Mouse (Mus musculus) myocyte (in vitro differentiated cells): ENCODE results near the gene Dgke. TPM values are rescaled to one million over a fixed set of nuclear protein-coding genes. Genes with fewer than 3 reads are reported as not detected.

Source experiments
- H3K27me3 ChIP-seq: one replicate; pipeline ENCODE4 v1.6.1; 2011; ENCODE audit not compliant: control insufficient read depth, insufficient read depth, insufficient read length
- H3K36me3 ChIP-seq: one replicate; pipeline ENCODE4 v1.6.1; 2011; ENCODE audit not compliant: control insufficient read depth, insufficient read depth
- H3K4me2 ChIP-seq: one replicate; pipeline ENCODE4 v1.6.1; 2011; ENCODE audit warnings: low read depth, control low read depth
- H3K4me3 ChIP-seq: one replicate; pipeline ENCODE4 v1.5.1; 2011; ENCODE audit warnings: mild to moderate bottlenecking, control low read depth, moderate library complexity
- H3K79me2 ChIP-seq: one replicate; pipeline ENCODE4 v1.6.1; 2011; ENCODE audit not compliant: control insufficient read depth, insufficient read depth
- H3ac ChIP-seq: one replicate; pipeline ENCODE4 v1.6.1; 2011; ENCODE audit not compliant: control insufficient read depth, insufficient read length
- CEBPB ChIP-seq: IDR thresholded peaks from 2 replicates; pipeline ENCODE4 v1.6.1; 2011; ENCODE audit warnings: mild to moderate bottlenecking, moderate library complexity; ENCODE audit not compliant: poor library complexity, insufficient read depth, severe bottlenecking
- E2F4 ChIP-seq: IDR thresholded peaks from one replicate; pipeline ENCODE4 v1.6.1; 2011; ENCODE audit warnings: mild to moderate bottlenecking, control low read depth, moderate library complexity; ENCODE audit not compliant: insufficient read depth
- MAX ChIP-seq: IDR thresholded peaks from one replicate; pipeline ENCODE4 v1.6.1; 2011; ENCODE audit warnings: low read depth, mild to moderate bottlenecking, control low read depth
- MYOD1 ChIP-seq, 3 experiments: IDR thresholded peaks; one replicate each; pipeline ENCODE4 v1.6.1; 2011; ENCODE audit warnings: control low read depth in 2 of 3, low read depth in 2 of 3, mild to moderate bottlenecking in 2 of 3, moderate library complexity in 1 of 3; ENCODE audit not compliant: insufficient read length in 2 of 3, control insufficient read depth in 1 of 3
- MYOG ChIP-seq, 3 experiments: IDR thresholded peaks; one replicate each; pipeline ENCODE4 v1.6.1; 2011; ENCODE audit warnings: control low read depth in 2 of 3, low read depth in 2 of 3, mild to moderate bottlenecking in 2 of 3; ENCODE audit not compliant: insufficient read length in 2 of 3, control insufficient read depth in 1 of 3, insufficient read depth in 1 of 3
- POLR2A ChIP-seq: IDR thresholded peaks from one replicate; pipeline ENCODE4 v1.6.1; 2011; ENCODE audit warnings: low read depth, mild to moderate bottlenecking, control low read depth, moderate library complexity; ENCODE audit not compliant: insufficient read length
- POLR2AphosphoS2 ChIP-seq: IDR thresholded peaks from one replicate; pipeline ENCODE4 v1.6.1; 2011; ENCODE audit warnings: low read depth, control low read depth; ENCODE audit not compliant: insufficient read length
- REST ChIP-seq: IDR thresholded peaks from one replicate; pipeline ENCODE4 v1.6.1; 2011; ENCODE audit warnings: mild to moderate bottlenecking, control low read depth, moderate library complexity; ENCODE audit not compliant: insufficient read depth, insufficient read length
- SRF ChIP-seq: IDR thresholded peaks from one replicate; pipeline ENCODE4 v1.6.1; 2011; ENCODE audit warnings: low read depth; ENCODE audit not compliant: control insufficient read depth, insufficient read length
- TCF12 ChIP-seq: IDR thresholded peaks from one replicate; pipeline ENCODE4 v1.6.1; 2011; ENCODE audit warnings: mild to moderate bottlenecking, control low read depth; ENCODE audit not compliant: poor library complexity, insufficient read depth, severe bottlenecking
- TCF3 ChIP-seq: IDR thresholded peaks from one replicate; pipeline ENCODE4 v1.6.1; 2011; ENCODE audit warnings: low read depth, control low read depth; ENCODE audit not compliant: insufficient read length
- USF1 ChIP-seq: IDR thresholded peaks from one replicate; pipeline ENCODE4 v1.6.1; 2011; ENCODE audit warnings: low read depth, mild to moderate bottlenecking, control low read depth, moderate library complexity
- polyA plus RNA-seq: library from polyadenylated mRNA; unstranded; fragments of >200 nt; fragmentation: generic; extraction: Trizol; gene quantifications from one replicate; pipeline ENCODE4 v1.2.1, GENCODE M21; 2012; ENCODE audit warnings: missing spikeins

Dgke gene
- polyA plus RNA-seq, 1 experiment = 1.5 TPM

DNA sequence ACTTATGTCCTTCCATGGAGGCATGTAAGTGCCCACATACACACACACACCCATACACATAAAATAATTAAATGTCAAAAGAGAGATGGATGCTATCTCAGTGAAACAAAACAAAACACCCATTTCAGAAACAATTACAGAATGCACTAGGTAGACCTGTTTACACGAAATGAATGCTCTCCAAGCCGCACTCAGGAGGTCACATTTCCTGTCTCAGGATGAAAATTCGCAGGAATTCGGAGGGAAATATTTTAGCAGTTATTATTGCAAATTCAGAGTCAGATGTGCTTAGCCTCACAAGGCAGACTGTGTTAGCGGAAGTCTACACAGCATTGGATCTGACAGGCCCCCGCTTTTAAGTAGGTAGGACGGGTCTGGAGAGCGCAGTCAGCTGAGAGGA, 6.9 kb upstream of the Dgke start, which contains the start of gene Gm525:
Gene Gm525, plus strand, starts transcription at position 301 of the 400 bp plus-strand sequence.
- Histone ChIP-seq H3K4me3 (no peak within 1 kb of the TSS), H3K27me3 (no peaks in the 10 kb centered on the region), H3K79me2 (no peaks in the 10 kb centered on the region), H3ac (no peak within 1 kb of the TSS), H3K36me3 (no peaks in the 10 kb centered on the region), H3K4me2 (no peak within 1 kb of the TSS)
- TF ChIP-seq REST (no peak), MYOD1 (IDR thresholded peaks at IDR 0.05; ENCODE audit: control insufficient read depth in 1 of 3, insufficient read length in 2 of 3, low read depth in 2 of 3) (no peak), MAX (no peak), SRF (no peak), USF1 (no peak), E2F4 (no peak), TCF12 (no peak), CEBPB (no peak), POLR2A (no peak), TCF3 (no peak), MYOG (IDR thresholded peaks at IDR 0.05; ENCODE audit: control insufficient read depth in 1 of 3, insufficient read depth in 1 of 3, insufficient read length in 2 of 3, low read depth in 2 of 3) (no peak), POLR2AphosphoS2 (no peak)

DNA sequence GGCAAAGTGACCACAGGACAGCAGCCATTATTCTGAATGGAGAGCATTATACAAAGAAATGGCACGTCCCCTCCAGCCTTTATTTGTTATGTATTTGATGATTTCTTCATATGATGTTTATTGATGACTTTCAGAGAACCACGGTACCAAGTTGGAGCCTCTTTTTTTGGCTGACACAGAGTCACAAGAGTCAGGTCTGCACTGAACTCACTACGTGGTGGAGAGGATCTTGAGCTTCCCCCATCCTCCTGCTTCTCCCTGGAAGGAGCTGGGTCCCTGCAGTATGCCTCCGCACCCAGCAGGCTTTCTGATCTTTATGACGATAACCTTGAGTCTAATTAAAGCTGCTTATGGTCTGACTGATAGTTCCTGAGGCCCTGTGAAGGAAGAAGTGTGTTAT, 4.9 kb upstream of the Dgke start:
- Histone ChIP-seq H3ac (no peak overlapping the region), H3K79me2 (no peaks in the 10 kb centered on the region)

DNA sequence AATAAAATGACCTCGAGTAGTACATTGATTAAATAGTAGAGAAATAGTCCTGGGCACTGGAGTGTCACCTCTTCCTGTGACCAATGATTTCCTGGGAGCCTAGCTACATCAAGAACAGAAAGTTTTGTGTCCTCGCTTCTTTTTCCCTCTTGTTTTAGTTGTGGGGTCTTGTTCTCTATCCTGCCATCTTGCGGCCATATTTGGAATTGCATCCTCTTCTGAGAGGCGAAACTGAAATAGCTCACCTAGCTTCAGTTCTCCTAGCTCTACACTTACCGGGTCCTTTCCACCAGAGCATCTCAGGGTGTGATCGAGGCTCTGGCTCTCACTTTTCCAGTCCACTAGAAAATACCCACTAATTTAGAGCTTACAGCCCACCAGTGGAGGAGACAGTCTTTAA, 2.7 kb upstream of the Dgke start:
- Histone ChIP-seq H3K36me3 (no peaks in the 10 kb centered on the region), H3K79me2 (no peaks in the 10 kb centered on the region), H3K4me2 (no peak overlapping the region), H3K4me3 (no peak overlapping the region), H3K27me3 (no peaks in the 10 kb centered on the region), H3ac (no peak overlapping the region)
- TF ChIP-seq MAX = no peak
- TF ChIP-seq POLR2AphosphoS2 = no peak
- TF ChIP-seq MYOD1 (IDR thresholded peaks at IDR 0.05; ENCODE audit: control insufficient read depth in 1 of 3, insufficient read length in 2 of 3, low read depth in 2 of 3) = no peak
- no peak for TF ChIP-seq REST
- TF ChIP-seq E2F4 = no peak
- no peak for TF ChIP-seq POLR2A
- TF ChIP-seq MYOG (IDR thresholded peaks at IDR 0.05; ENCODE audit: control insufficient read depth in 1 of 3, insufficient read depth in 1 of 3, insufficient read length in 2 of 3, low read depth in 2 of 3) = no peak
- no peak for TF ChIP-seq USF1
- TF ChIP-seq SRF = no peak
- no peak for TF ChIP-seq TCF12
- TF ChIP-seq TCF3 = no peak
- TF ChIP-seq CEBPB = no peak

More for the DNA sequence above, 4.9 kb upstream of the Dgke start:
- H3K27me3 ChIP-seq = no peaks in the 10 kb centered on the region
- TF ChIP-seq USF1 (no peak), TCF12 (no peak), E2F4 (no peak), POLR2A (no peak), REST (no peak), MYOD1 (IDR thresholded peaks at IDR 0.05; ENCODE audit: control insufficient read depth in 1 of 3, insufficient read length in 2 of 3, low read depth in 2 of 3) (no peak), MAX (no peak), POLR2AphosphoS2 (no peak)
- no peaks in the 10 kb centered on the region for H3K36me3 ChIP-seq
- H3K4me2 ChIP-seq = no peak overlapping the region
- no peak overlapping the region for H3K4me3 ChIP-seq

DNA sequence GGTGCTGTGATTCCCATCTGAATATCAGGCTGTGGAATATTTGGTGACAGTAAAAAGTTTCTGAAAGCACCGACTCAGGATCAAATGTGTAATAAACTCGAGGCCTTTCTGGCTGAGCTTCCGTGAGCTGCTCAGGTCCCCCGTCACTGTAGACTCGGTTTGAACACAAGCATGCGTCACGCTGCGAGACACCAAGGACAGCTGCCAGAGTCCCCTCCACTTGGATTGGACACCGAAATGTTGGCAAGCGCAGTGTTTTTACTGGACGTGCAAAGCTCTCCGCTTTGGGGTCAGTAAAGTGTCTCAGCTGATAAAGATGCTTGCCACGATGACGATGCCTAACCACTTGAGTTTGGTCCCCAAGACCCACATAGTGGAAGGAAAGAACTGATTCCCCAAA, 2.0 kb upstream of the Dgke start:
- Histone ChIP-seq H3ac (no peak overlapping the region), H3K27me3 (no peaks in the 10 kb centered on the region), H3K4me3 (no peak overlapping the region), H3K36me3 (no peaks in the 10 kb centered on the region), H3K79me2 (no peaks in the 10 kb centered on the region), H3K4me2 (no peak overlapping the region)
- no peak for TF ChIP-seq MYOG (IDR thresholded peaks at IDR 0.05; ENCODE audit: control insufficient read depth in 1 of 3, insufficient read depth in 1 of 3, insufficient read length in 2 of 3, low read depth in 2 of 3)
- no peak for TF ChIP-seq REST
- no peak for TF ChIP-seq MAX
- no peak for TF ChIP-seq POLR2A
- TF ChIP-seq USF1 = no peak
- no peak for TF ChIP-seq TCF3
- TF ChIP-seq POLR2AphosphoS2 = no peak
- TF ChIP-seq CEBPB = no peak
- TF ChIP-seq E2F4 = no peak
- TF ChIP-seq SRF = no peak
- no peak for TF ChIP-seq TCF12
- no peak for TF ChIP-seq MYOD1 (IDR thresholded peaks at IDR 0.05; ENCODE audit: control insufficient read depth in 1 of 3, insufficient read length in 2 of 3, low read depth in 2 of 3)

DNA sequence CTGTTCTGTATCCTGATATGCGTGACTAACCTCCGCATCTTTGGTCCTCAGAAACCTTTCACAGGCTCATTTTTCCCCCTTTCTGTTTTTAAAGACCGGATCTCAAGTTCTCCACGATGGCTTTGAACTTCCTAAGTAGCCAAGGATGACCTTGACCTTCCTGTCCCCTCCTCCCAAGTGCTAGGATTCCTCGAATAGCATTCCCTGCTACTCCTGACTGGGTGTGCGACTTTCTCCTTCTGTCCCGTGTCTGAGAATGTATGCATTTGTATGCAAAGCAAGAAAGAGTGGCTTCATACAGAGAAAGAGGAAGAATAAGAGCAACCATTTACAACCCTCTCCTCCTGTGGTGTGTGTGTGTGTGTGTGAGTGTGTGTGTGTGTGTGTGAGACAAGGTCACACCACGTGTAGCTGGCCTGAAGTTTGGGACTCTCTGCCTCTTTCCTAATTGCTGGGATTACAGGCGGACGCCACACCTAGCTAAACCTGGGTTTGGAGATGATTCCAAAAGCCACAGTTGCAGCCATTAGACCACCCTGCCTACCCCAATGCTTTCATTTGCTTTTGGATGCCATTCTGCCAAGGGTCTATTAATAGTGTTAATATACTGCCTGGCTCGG, 1.3 kb upstream of the Dgke start:
- H3K27me3 ChIP-seq = no peaks in the 10 kb centered on the region
- no peak overlapping the region for H3K4me3 ChIP-seq
- no peaks in the 10 kb centered on the region for H3K79me2 ChIP-seq
- H3ac ChIP-seq = no peak overlapping the region
- TF ChIP-seq POLR2A (no peak), POLR2AphosphoS2 (no peak), SRF (no peak), TCF3 (no peak)
- H3K36me3 ChIP-seq = no peaks in the 10 kb centered on the region
- H3K4me2 ChIP-seq = no peak overlapping the region
